Mouse (Mus musculus) liver, adult (tissue): Measurements from ENCODE around the gene Ipo11.
A peak's percentile ranks its signal among the peaks of the same experiment; 100 is the strongest.

Experiments
- GATA4 ChIP-seq: IDR thresholded peaks from 2 replicates; pipeline ENCODE4 v1.6.1; 2014; ENCODE audit warnings: mild to moderate bottlenecking, low read length; ENCODE audit not compliant: insufficient replicate concordance

Ipo11 gene

DNA sequence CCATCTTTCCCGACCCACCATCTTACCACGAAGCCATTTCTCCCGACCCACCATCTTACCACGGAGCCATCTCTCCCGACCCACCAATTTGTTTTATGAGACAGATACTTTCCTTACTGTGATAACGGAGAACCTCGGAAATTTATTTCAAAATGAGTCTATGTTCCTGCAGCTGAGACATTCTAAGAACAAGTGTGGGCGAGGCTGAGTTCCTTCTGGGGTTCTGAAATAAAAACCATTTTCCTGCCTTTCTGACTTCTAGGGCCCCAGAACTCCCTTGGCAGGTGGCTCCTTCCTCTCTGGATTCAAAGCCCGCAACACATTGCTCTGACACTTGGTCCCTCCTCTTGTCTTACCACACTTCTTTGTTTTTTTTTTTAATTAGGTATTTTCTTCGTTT is 168.0 kb downstream of the Ipo11 start:
- TF ChIP-seq GATA4: no peak

DNA sequence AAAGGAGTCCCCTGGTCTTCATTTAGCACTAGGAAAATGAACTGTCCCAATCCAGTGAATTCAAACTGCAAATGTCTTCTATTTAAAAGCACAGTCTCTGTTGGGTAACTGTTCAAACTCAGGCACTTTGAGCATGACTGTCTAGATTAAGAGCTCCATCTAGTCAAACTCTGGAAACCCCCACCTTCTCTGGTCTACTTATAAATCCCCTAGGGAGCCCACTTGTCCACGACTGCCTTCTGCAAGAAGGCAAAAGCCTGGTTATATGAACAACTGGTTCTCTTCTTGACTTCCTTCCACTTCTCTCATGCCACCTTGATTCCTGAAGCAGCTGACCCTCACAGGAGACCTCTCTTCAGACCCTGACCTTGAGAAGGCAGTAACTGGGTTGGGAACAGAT is 174.1 kb downstream of the Ipo11 start:
- no peak for TF ChIP-seq GATA4

DNA sequence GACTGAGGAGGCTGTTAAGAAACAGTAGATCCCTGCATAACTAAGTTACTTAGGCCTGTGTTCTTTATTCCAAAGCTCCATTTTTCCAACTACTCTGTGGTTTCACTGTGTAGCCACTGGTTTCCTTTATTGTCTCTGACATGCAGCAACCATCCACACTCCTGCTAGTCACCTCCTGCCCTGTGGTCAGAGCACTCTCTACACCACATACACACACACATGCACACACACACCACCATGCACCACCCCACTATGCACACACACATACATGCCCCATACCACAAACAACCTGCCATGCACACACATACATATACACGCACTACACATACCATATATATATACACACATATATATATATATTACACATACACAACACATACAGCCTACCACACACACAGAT is 175.1 kb downstream of the Ipo11 start:
- TF ChIP-seq GATA4: no peak

DNA sequence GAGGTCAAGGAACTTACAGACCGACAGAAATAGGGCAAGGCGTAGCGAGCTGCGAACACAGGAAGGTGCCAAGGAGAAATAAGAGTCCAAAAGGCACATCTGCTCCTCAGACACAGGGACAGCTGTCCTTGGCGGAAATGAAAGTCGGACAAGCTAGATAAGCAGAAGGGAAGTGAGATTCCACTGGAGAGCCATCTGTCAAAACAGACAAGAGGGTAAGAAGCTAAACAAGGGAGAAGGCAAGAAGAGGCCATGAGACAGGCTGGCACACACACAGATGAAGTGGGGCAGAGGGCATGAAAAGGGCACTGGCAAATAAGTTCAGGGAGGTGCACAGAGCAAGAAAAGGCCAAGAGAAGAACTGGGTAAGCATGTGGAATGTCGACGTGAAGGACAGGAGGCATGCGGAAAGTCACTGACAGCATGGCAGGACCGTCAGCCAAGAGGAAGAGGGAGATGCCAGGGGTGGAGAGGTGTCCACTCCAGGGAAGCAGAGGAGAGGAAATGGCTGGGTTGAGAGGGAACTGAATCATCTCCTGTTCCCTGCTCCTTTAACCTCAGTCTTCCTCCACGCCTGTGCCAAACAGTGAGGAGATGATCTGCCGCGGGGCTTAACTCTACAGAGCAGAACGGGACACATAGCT is 176.4 kb downstream of the Ipo11 start:
- peak; percentile 88; the same call in 1 of the 2 replicates for TF ChIP-seq GATA4

DNA sequence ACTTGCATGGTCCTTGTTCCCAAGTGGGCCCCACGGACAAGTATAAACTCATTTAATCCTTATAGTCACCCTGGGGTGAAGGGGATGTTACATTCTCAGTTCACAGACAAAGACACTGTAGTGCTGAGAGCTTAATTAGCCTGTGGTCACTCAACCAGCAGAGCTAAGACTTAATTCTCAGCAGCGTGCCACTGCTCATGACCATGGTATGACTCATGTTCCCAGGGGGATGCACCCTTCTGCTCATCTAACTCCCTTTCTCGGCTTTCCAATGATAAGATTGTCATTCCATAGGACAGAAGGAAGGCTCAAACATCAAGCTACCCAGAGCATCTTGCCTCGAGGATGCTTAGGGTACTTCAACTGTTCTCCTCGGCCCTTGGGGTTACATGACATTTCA is 180.9 kb downstream of the Ipo11 start:
- TF ChIP-seq GATA4: no peak

DNA sequence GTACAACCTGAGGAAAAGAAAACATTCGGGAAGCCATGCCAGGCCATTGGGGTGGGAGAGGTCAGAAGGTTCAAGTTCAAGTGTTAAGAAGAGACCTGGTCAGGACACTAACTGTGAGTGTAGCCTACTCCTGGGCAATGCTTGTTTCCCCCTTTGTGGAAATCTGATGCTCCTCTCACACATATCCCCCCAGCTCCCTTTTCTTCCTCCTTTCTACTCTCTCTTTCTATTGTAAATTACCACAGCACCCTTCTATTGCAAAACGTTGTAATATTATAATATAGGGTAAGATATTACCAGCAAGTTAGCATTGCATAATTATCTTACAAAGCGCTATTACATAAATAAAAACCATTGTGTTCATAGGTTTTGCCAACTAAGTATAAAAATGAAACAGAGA is 182.5 kb downstream of the Ipo11 start:
- TF ChIP-seq GATA4: no peak

DNA sequence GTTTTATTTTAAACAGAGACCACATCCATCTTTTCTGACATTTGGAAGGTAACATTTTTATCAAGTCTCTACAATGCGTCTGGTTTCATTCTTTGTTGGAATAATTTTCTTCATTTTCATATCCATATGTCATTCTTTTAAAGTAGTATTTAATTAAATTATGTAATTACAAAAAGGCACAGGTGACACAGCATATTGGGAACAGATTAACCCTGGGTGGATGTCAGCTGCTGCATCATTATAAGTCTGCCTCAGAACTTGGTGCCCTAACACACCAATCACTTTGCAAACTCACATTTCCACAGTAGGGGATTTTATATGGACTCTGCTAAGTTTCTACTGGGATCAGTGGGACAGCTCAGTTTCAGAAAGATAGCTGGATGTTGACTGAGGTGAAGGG is 184.8 kb downstream of the Ipo11 start:
- TF ChIP-seq GATA4: no peak

DNA sequence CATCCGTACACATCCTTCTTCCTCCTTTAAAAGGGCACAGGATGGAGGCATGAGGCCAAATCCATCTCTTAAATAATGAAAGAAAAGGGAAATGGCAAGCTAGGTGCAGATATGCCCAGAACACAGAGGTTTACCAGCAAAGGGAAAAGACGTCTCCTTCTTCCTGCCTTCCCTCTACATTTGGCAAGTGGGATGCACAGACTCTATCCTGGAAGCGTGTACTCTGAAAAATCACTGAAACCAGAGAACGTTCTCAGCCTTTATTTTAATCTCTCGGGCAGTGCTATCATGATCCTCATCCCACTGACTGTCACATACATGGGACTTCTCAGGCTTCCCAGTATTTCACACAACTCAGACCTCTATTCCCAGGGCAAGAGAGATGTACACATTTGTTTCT is 189.9 kb downstream of the Ipo11 start:
- TF ChIP-seq GATA4: no peak

DNA sequence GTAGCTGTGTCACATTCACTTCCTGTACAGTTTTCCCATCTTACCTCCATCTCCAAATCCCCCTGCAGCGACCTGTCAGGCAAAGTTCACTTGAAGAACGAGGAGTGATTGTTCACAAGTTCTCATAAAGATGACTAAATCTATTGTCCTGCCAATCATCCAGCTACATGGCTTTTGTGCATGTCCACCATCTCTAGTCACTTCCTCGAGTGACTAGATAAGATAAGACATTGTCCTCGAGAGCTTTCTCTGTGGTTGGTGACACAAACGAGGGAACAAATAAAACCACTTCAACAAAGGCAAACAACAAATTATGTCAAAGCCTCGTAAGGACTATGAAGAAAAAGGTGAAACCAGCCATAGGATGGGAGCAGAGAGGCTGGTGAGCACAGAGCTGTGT is 191.6 kb downstream of the Ipo11 start:
- TF ChIP-seq GATA4: 0 out of 2 replicates have a peak, but pooled peaks have one; percentile 12
